Mouse (Mus musculus): ENCODE data around the gene Cdk19.

DNA sequence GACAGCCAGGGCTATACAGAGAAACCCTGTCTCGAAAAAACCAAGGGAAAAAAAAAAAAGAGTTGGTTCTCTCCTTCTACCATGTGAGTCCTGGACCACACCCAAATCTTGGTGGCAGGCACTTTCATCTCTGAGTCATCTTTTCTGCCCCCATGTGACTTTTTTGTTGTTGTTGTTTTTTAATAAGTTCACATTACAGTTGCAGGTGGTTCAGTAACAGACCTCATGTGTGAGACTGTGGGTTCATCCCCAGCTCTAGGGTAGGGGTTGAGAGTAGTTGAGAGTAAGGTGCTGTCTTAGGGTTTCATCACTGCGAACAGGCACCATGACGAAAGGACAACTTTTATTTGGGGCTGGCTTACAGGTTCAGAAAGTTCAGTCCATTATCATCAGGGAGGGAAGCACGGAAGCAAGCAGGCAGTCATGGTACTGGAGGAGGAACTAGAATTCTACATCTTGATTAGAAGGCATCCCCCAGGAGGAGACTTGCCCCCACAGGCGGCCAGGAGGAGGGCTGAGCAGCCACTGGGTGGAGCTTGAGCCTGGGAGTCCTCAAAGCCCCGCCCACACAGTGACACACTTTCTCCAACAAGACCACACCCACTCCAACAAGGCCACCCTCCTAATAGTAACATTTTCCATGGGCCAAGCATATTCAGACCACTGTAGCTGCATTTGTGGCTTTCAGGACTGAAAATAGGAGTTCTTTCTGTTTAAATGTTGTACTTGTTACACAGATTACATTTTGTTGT, 29.3 kb upstream of the Cdk19 start:
- TF ChIP-seq POLR2A (IDR thresholded peaks at IDR 0.05; ENCODE audit: borderline replicate concordance, control insufficient read depth, low read depth, low read length): no peak
- TF ChIP-seq CTCF (IDR thresholded peaks at IDR 0.05; ENCODE audit: control insufficient read depth, insufficient read depth, low read length): no peak

Data from bone marrow, adult 2 months (tissue).